Mouse (Mus musculus) T-helper 17 cell (primary cell): ENCODE measurements around the gene A430005L14Rik.
"Not testable (repeated sequence)": the region's sequence is repeated elsewhere in the genome, so short reads cannot be mapped to it uniquely, and the experiment has no call there.

ENCODE experiments used
- in situ Hi-C, 2 experiments: fragments of 300-600 bp; cut with MboI, MseI; formaldehyde crosslinking; loops; 1 replicate in 1 of 2; 2 replicates in 1 of 2; pipeline ENCODE4 v1.15.1; 2025; ENCODE audit warnings: high pct_unique_total_duplicates in 2 of 2

The A430005L14Rik gene

GRCm38 (mm10) chr4:153956569-153957405 is at the start of gene A430005L14Rik:
Gene A430005L14Rik (plus strand): TSS chr4:153957237.
- in situ Hi-C loops: loop anchor here in 1 of 2 experiments (25.0 kb wide), 1 partner anchor 1969 kb away; the partner anchor contains the start of genes Phf13 and Thap3

- in situ Hi-C loops: no loop called here
Measured at GRCm38 (mm10) chr4:153907573-153907972, 49.5 kb upstream of the A430005L14Rik start.

GRCm38 (mm10) chr4:153913635-153914034 is 43.4 kb upstream of the A430005L14Rik start:
- in situ Hi-C loops: no loop called here

GRCm38 (mm10) chr4:153917773-153918500 is 39.1 kb upstream of the A430005L14Rik start:
- in situ Hi-C loops: no loop called here

- in situ Hi-C loops: no loop called here
Measured at GRCm38 (mm10) chr4:153920517-153921233, 36.4 kb upstream of the A430005L14Rik start.

GRCm38 (mm10) chr4:153922090-153922489 is 34.9 kb upstream of the A430005L14Rik start:
- in situ Hi-C loops: not testable (repeated sequence)

- in situ Hi-C loops: loop anchor here in 1 of 2 experiments (5.0 kb wide), 1 partner anchor 53 kb away; no protein-coding TSS in a partner anchor
Measured at GRCm38 (mm10) chr4:153928772-153929299, 28.2 kb upstream of the A430005L14Rik start.

GRCm38 (mm10) chr4:153929425-153929824 is 27.6 kb upstream of the A430005L14Rik start:
- in situ Hi-C loops: loop anchor here in 1 of 2 experiments (5.0 kb wide), 1 partner anchor 53 kb away; no protein-coding TSS in a partner anchor

GRCm38 (mm10) chr4:153929921-153930320 is 27.1 kb upstream of the A430005L14Rik start:
- in situ Hi-C loops: loop anchor here in 1 of 2 experiments (5.0 kb wide), 1 partner anchor 52 kb away; no protein-coding TSS in a partner anchor

- in situ Hi-C loops: no loop called here
Measured at GRCm38 (mm10) chr4:153943243-153943642, 13.8 kb upstream of the A430005L14Rik start.

GRCm38 (mm10) chr4:153944261-153944660 is 12.8 kb upstream of the A430005L14Rik start:
- in situ Hi-C loops: no loop called here

GRCm38 (mm10) chr4:153945741-153946140 is 11.3 kb upstream of the A430005L14Rik start:
- in situ Hi-C loops: no loop called here

GRCm38 (mm10) chr4:153950372-153950771 is 6.7 kb upstream of the A430005L14Rik start:
- in situ Hi-C loops: loop anchor here in 1 of 2 experiments (25.0 kb wide), 1 partner anchor 1963 kb away; the partner anchor contains the start of genes Phf13 and Thap3

GRCm38 (mm10) chr4:153951150-153951549 is 5.9 kb upstream of the A430005L14Rik start:
- in situ Hi-C loops: loop anchor here in 1 of 2 experiments (25.0 kb wide), 1 partner anchor 1964 kb away; the partner anchor contains the start of genes Phf13 and Thap3

GRCm38 (mm10) chr4:153951692-153952091 is 5.3 kb upstream of the A430005L14Rik start:
- in situ Hi-C loops: loop anchor here in 1 of 2 experiments (25.0 kb wide), 1 partner anchor 1964 kb away; the partner anchor contains the start of genes Phf13 and Thap3

- in situ Hi-C loops: loop anchor here in 1 of 2 experiments (25.0 kb wide), 1 partner anchor 1968 kb away; the partner anchor contains the start of genes Phf13 and Thap3
Measured at GRCm38 (mm10) chr4:153955651-153956050, 1.4 kb upstream of the A430005L14Rik start.

- in situ Hi-C loops: loop anchor here in 1 of 2 experiments (25.0 kb wide), 1 partner anchor 1970 kb away; the partner anchor contains the start of genes Phf13 and Thap3
Measured at GRCm38 (mm10) chr4:153957444-153958250, 610 bp downstream of the A430005L14Rik start.

GRCm38 (mm10) chr4:153962631-153963030 is 5.6 kb downstream of the A430005L14Rik start:
- in situ Hi-C loops: loop anchor here (10.0 to 25.0 kb wide), 3 partner anchors 182 to 1975 kb away; partner anchors contain the start of genes Phf13 (in 1 of the 2), Rnf207 (in 1 of the 2), Thap3 (in 1 of the 2) and Trp73 (in 1 of the 2)

GRCm38 (mm10) chr4:153966651-153967050 is 9.6 kb downstream of the A430005L14Rik start:
- in situ Hi-C loops: loop anchor here (10.0 to 25.0 kb wide), 3 partner anchors 178 to 1979 kb away; partner anchors contain the start of genes Phf13 (in 1 of the 2), Rnf207 (in 1 of the 2), Thap3 (in 1 of the 2) and Trp73 (in 1 of the 2)
